Mouse (Mus musculus) bone marrow, adult 2 months (tissue): ENCODE data around the gene Rd3l.

ENCODE experiments used
- CTCF ChIP-seq: fragments of 200-500 bp; IDR thresholded peaks from 2 replicates; pipeline ENCODE4 v1.5.1; 2011; ENCODE audit warnings: low read length, control low read depth; ENCODE audit not compliant: control insufficient read depth, insufficient read depth
- POLR2A ChIP-seq: fragments of 200-500 bp; IDR thresholded peaks from 2 replicates; pipeline ENCODE4 v1.6.1; 2011; ENCODE audit warnings: low read depth, mild to moderate bottlenecking, control low read depth, low read length, borderline replicate concordance; ENCODE audit not compliant: control insufficient read depth

GRCm38 (mm10) chr12:111971231-111971686 lies 9.9 kb downstream of the Rd3l start, which contains the start of gene Tdrd9:
- no peak for TF ChIP-seq CTCF
- TF ChIP-seq POLR2A = no peak
